Mouse (Mus musculus): Measurements from ENCODE around the gene Fscn2.

Gene Fscn2

DNA sequence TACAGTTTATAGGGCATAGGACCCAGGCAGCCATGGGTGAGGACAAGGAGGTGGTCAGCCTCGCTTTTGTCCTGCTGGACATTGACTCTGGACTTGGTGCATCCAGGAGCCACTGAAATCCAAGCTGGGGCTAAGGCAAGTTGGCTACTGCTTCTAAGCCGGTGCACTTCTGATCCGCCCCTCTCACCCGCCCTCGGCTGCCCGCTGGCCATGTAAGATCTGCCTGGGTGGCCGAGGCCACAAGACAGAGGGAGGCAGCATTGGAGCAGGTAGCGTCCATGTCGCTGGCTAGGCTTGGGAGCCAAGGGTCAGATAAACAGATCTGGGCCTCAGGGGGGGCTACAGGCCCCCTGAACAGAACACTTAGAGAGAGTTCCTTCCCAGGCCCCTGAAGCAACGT is at the start of gene Fscn2:
TSS of gene Fscn2 (plus strand) at position 240 of the 400 bp plus-strand sequence.
- DNase-seq (ENCODE audit: low spot score in 2 of 2): no peak

- DNase-seq (ENCODE audit: low spot score in 2 of 2): peak; percentile 24 to 33
Observed at GRCm38 (mm10) chr11:120311561-120311960, 49.8 kb upstream of the Fscn2 start.

DNA sequence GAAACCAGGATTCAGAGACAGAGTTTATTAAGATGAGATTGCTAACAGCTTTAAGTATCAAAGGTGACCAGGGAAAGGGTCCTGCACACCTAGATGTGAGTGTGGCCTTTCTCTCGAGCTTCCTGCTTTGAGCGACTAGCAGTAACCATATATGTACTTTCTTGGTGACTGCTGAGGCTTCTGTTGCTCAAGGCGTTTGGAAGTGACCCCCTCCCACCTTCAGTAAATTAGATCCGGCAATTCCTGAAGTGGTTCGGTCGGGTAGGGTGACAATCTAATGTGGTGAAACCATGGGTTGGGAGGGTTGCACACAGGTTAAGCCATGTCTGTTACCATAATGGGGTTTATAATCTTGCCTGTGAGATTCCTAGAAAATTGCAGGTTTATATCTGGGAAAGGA is 49.3 kb upstream of the Fscn2 start:
- peak; percentile 20 to 24 for DNase-seq (ENCODE audit: low spot score in 2 of 2)

GRCm38 (mm10) chr11:120313906-120314685 is 47.2 kb upstream of the Fscn2 start:
- peak; percentile 20 to 34 for DNase-seq (ENCODE audit: low spot score in 2 of 2)

DNA sequence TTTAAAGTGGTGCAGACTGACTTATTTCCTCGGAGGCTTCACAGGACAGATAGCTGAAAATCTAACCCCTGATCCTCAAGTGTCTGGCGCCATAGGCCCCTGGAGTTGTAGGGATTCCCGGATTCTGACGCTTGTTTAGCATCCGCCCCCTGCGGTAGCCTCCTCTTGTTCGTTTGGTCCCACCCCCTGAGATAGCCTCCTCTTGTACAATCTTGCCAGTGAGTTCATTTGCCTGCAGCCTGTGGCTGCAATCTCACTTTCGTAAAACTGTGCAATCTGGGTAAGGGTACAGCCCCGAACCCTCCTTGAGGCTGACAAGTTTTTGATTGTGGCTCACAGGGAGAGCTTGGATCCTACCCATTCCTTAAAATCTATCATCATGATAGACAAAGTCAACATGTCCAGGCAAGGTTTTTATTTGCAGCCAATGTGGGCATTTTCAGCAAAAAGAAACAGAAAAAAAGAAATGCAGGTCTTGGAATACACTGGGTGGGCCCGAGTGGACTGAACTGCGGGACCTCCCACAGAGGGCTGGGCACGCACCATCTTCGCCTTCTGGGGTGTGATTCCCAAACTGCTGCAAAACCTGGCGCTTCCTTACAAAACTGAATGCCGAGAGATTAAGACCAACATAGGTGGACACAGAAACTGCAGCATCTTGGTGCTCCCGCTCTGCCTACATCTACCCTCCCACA is 46.5 kb upstream of the Fscn2 start:
- peak; percentile 22 to 31 for DNase-seq (ENCODE audit: low spot score in 2 of 2)

- peak; percentile 51 to 75 for DNase-seq (ENCODE audit: low spot score in 2 of 2)
Observed at GRCm38 (mm10) chr11:120315416-120315761, 45.9 kb upstream of the Fscn2 start.

- DNase-seq (ENCODE audit: low spot score in 2 of 2): peak; percentile 96 to 98
Observed at GRCm38 (mm10) chr11:120315832-120316689, 45.3 kb upstream of the Fscn2 start.

DNA sequence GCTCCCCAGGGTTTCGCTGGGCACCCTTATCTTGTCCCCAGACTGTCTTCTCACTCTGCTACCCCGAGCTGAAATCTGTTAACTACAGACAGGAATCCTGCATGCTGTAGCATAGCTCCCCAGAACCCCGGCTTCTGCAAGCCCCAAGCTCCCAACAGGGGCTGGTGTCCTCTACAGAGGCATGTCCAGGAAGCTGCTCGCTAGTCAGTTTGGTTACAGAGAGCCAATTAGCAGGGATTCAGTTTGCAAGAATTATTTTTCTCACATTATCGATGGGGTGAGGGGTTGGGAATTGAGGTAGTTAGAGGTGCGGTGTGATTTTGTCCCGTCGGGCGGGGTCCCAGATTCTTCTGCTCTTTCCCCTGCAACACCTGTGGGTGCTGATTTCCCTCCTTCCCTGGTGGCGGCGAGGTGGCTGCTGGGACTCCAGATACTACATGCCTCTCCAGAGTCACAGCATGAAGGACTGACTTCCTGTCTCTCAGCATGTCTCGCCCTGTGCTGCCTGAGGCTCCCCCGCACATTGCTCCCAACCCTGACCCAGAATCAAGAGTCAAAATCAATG is 44.6 kb upstream of the Fscn2 start:
- DNase-seq (ENCODE audit: low spot score in 2 of 2): peak; percentile 45 to 47

- peak; percentile 18 to 21 for DNase-seq (ENCODE audit: low spot score in 2 of 2)
Observed at GRCm38 (mm10) chr11:120317456-120317855, 43.9 kb upstream of the Fscn2 start.

DNA sequence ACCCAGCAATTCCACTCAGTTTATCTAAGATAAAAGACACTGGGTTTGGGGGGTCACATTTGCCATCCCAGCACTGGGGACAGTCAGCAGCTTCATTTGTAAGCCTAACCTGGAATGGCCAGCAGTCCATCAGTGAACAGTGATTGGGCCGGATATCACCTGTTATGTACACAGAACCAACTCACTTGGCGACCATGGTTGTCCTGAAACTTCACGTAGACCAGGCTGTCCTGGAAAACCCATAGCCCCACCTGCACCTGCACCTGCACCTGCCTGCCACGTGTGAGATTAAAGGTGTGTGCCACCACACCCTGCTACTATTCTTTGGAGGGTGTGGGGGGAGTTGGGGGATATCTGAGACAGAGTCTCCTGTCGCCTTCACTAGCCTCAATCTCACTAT is 42.0 kb upstream of the Fscn2 start:
- DNase-seq (ENCODE audit: low spot score in 2 of 2): peak; percentile 18 to 23

GRCm38 (mm10) chr11:120320156-120320555 is 41.2 kb upstream of the Fscn2 start:
- peak in 1 of 2 experiments; percentile 15 for DNase-seq (ENCODE audit: low spot score in 2 of 2)

DNA sequence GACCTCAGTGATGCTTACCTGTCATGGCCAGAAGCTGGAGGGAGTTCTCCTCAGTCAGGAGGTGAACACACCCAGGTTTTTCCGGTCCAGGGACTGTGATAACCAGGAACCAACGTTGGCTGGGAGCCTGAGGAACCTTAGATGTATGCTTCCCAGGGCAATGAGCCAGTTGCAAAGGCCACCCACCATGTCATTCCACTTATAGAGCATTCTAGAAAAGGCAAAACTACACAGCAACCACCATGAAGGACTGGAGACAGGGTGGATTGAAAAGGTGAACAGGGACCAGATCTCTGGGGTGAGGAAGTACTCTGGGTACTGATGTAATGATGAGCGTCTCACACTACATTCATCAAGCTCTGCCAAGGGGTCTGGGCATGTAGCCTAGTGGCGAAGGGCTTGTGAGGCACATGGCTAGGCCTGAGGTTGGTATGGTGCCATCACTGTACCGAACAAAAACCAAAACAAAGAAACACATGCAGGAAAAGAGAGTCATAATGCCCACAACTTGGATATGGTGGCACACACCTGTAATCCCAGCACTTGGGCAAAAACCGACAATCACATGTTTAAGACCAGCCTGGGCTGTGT is 25.8 kb upstream of the Fscn2 start:
- DNase-seq (ENCODE audit: low spot score in 2 of 2): peak; percentile 22 to 24

GRCm38 (mm10) chr11:120337447-120337846 is 23.9 kb upstream of the Fscn2 start:
- no peak for DNase-seq (ENCODE audit: low spot score in 2 of 2)

- DNase-seq (ENCODE audit: low spot score in 2 of 2): peak in 1 of 2 experiments; percentile 9
Observed at GRCm38 (mm10) chr11:120338786-120339185, 22.5 kb upstream of the Fscn2 start.

DNA sequence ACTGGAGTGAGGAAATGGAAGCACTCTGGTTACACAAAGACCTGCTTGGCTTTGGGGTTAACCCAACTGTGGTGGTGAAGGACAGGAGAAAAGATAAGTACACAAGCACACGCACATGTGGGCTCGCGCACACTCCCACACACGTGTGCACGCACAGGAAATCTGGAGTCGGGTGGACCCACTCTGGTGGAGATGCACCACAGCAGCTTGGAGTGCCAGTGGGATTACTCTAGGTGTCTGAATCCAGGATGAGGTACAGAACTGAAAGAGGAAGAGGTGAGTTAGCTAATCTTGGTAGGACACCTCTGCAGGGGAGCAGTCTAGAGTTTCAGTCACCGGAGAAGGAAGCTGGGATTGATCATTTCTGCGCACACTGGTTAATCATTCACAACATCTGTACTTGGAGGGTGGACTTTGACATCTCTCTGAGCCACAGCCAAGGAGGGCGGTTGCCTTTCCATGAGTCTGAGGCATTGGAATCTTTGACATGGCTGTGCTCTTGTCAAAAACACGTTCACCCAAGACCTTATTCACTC is 21.3 kb upstream of the Fscn2 start:
- peak; percentile 13 to 21 for DNase-seq (ENCODE audit: low spot score in 2 of 2)

GRCm38 (mm10) chr11:120341661-120342060 is 19.7 kb upstream of the Fscn2 start:
- no peak for DNase-seq (ENCODE audit: low spot score in 2 of 2)

GRCm38 (mm10) chr11:120342656-120343160 is 18.6 kb upstream of the Fscn2 start:
- peak in 1 of 2 experiments; percentile 14 for DNase-seq (ENCODE audit: low spot score in 2 of 2)

DNA sequence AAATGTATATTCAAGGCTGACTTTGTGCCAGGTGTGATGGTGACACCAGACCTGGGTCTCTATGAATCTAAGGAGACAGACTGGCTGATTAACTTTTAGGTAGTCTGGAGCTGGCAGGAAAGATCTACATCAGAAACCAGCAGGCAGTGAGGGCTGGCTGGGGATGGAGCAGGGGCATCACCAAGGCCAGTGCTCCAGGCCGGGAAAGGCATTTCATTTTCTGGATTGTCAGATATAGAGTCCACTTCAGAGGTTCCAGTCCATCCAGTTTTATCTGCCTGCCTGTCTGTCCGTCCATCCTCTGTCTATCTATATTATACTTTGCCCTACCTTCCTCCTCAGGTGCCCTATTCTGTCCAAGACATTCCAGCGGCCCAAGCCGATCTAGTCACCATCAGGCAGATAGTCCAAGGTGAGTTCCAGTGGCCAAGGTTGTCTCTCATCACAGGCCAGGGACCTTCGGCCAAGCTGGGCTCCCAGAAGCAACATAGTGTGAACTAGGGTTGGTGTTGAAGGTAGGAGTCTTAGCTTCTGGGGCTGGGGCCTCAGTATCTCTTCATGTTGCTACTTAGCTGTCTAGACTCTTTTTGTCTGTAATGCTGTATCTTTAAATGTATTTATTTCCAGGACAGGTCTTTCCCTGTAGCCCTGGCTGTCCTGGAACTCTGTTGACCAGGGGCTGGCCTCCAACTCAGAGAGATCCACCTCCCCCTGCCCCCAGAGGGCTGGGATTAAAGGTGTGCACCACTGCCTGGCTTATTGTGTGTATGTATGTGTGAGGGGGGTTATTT is 17.6 kb upstream of the Fscn2 start:
- DNase-seq (ENCODE audit: low spot score in 2 of 2): peak; percentile 28 to 43

DNA sequence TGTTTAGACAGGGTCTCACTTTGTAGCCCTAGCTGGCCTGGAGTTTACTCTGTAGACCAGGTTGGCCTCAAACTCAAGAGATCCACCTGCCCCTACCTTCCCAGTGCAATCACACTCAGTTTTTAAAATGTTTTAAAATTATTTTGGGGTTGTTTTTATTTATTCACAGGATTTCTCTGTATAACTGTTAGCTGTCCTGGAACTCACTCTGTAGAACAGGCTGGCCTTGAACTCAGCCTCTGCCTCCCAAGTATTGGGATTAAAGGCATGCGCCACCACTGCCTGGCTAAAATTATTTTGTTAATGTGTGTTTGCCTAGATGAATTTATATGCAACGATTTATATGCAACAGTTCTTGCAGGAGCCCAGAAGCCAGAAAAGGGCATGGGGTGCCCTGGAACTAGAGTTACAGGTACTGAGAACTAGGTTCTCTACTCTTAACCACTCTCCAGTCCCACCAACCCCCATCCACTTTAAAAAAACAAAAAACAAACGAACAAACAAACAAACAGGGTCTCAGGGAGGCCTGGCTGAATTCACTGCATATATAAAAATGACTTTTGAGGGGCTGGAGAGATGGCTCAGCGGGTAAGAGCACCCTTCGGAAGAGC is 16.9 kb upstream of the Fscn2 start:
- DNase-seq (ENCODE audit: low spot score in 2 of 2): peak; percentile 16 to 34
